Mouse (Mus musculus): ENCODE measurements at regions not wholly inside any gene's neighbourhood (a gene's known extent, or its start where the extent isn't known, plus 50 kb on each side); places are given as distances from the start of the nearest gene placed in this dataset.
"Not testable (repeated sequence)": the region's sequence is repeated elsewhere in the genome, so short reads cannot be mapped to it uniquely, and the experiment has no call there.

DNA sequence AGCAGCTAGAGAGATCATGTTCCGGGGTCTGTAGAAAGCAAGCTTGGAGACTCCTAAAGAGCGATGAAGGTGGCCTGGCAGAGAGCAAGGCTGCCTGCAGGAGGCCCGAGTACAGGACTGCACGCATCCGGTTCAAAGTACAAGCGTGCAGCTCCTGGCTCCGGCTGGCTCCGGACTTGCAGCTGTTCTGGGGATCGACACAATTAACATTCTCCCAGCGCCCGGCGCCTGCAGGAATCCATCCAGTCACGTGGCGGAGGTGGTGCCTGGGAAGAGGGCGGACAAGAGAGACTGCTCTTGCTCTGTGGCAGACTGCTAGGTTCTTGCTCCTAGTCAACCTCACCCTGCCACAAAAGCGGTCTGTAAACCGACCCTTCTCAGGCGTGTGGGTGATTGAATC lies 86.9 kb downstream of the Bdh1 start:
- no peak for ATAC-seq (replicated peaks; ENCODE audit: low FRiP score, poor library complexity, severe bottlenecking)

DNA sequence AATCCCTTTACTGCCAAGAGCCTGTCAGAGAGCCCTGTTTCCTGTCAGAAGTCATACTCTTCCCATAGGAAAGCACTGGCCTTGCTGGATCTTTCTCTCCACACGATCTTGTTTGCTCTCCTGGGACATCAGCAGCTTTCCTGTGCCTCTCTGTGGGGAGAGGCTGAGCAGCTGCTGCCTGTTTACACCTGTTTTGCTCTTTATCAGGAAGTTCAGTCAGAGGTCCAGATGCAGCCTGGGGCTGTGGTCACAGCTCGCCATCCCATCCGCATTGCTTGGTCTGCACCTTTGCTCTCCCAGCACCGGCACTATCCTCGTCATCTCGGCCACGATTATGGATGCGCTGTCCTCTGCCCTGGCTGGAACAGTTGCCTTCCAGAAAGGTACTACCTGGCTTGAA lies 88.0 kb downstream of the Bdh1 start:
- ATAC-seq (replicated peaks; ENCODE audit: low FRiP score, poor library complexity, severe bottlenecking) = no peak

DNA sequence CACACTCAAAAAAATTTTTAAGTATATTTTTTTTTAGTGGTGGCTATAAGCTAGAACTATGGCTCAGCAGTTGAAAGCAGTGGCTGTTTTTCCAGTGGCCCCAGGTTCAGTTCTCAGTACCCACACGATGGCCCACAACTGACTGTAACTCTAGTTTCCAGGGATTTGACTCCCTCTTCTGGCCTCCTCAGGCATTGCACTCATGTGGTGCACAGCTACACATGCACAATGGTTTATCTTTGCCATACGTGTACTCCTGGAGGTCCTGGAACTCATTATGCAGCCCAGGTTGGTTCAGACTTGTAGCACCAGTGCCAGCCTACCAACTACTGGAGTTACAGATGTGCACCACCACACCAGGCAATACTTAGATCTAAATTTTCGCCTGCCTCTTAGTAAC lies 96.7 kb downstream of the Bdh1 start:
- no peak for ATAC-seq (replicated peaks; ENCODE audit: low FRiP score, poor library complexity, severe bottlenecking)

DNA sequence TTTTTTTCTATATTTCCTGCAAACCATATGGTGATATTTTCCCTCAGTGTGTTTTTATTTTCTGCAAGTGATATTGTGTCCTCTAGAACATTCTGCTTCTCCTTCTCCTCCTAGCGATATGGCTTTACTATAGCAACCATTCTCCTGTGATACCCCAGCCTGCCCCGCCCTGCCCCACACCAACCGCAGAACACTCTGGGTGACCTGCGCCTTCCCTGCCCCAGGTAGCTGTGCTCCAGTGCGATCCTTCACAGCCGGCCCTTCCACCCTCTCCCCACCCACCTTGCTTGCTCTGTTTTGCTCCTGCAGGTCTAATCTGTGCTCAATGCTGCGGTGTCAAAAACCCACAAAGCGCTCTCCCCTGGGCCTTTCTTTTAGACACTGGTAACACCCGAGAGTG lies 98.0 kb downstream of the Bdh1 start:
- ATAC-seq (replicated peaks; ENCODE audit: low FRiP score, poor library complexity, severe bottlenecking) = no peak

DNA sequence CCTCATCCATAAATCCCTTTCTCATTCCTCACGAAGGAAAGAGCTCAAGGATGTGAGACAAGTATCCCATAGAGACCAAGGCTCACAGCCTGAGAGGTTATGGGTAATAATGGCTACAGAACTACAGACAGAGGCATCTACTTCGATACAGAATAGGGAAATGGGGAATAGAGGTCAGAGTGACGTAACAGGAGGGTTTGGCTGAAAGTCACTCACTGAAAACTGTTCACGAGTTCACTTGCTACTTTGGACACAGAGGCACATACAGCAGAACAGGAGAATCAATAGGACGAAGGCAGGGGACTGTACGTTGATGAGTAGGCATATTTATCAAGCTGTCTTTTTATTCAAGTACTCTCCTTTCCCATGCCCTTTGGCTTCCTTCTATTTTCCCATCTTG lies 99.7 kb downstream of the Bdh1 start:
- no peak for ATAC-seq (replicated peaks; ENCODE audit: low FRiP score, poor library complexity, severe bottlenecking)

DNA sequence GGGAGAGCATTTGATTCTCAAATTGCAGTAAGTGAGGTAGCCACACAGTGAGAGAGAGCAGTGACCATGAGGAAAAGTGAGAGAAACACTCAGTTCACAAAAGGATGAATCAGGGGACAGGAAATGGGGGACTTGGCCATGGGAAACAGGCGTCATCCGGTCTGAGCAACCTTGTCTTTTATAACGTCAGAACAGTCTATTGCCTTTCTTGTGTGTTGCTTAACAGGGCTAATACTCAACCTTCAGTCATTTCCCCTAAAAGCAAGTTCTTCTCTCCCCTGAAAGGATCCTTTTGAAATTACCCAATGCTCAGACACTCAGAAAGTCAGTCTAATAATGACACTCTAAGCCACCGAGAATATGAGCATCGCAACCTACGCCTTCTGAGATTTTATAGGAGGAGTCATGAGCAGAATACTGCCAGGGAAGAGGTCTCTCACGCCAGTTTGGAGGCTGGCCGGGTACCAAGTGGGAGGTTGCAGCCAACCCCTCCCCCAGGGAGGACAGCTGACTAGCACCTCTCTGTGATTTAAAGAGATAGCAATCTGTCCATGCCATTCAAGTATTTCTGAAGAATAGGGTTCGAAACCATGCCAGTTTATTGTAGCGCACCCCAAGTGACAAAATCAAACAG lies 104.7 kb downstream of the Bdh1 start:
- ATAC-seq (replicated peaks; ENCODE audit: low FRiP score, poor library complexity, severe bottlenecking) = no peak

DNA sequence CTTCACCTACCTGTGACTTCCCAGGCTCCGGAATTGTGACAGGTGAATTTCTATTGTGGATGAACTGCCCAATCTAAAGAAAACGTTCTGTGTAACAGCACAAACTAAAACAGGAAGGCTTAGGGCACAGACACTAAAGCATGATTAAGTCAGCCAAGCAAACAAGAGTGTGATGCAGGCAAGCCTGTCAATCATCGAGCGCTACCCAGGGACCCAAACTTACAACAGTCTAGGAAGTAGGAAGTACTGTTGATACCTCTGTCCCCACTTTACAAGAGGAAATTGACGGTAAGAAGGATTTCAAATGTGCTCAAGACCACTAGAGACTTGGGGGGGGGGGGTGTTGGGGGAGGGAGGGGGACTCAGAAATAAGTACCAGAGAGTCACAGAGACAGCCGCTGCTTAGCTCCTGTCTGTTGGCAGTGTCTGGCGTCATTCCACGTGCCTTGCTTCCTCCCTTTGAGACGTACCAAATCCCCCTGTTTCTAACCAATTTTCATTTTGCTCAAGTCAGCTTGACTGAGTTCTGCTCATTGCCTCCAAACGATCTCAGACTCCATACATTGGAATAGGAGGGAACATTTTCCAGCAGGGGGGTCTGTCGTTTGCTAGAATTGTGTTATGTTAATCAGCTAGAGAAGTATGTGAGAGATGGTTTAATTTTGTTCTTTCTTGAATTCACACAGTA lies 106.7 kb downstream of the Bdh1 start:
- no peak for ATAC-seq (replicated peaks; ENCODE audit: low FRiP score, poor library complexity, severe bottlenecking)

DNA sequence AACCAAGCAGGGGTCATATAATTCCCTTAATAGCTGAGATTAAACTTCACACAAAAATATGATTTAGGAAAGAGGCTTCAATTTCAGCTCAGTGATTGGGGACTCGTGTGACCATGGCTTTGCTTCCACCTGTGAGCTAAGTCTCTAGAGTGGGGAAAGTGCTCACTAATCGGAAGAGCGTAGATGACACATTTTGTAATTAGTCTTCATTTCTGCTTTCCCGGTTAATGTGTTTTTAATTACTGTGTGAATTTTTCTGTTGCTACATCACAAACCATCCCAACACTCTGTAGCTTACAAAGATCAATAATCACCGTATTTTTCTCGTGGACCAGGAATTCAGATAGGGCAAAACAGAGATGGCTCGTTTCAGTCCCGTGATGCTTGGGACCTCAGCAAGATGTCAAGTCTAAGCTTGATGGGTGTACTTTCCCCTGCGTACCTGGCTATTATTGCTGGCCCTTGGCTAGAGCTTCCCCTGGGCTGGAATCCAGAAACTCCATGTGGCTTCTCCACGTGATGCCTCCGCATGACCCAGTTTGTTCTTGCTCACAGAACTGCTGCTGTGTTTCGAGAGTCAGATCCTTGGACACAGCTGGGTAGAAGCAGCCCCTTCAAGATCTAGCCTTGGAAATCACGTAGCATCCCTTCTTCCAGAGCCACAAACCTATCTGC lies 107.3 kb downstream of the Bdh1 start:
- ATAC-seq (replicated peaks; ENCODE audit: low FRiP score, poor library complexity, severe bottlenecking) = no peak

DNA sequence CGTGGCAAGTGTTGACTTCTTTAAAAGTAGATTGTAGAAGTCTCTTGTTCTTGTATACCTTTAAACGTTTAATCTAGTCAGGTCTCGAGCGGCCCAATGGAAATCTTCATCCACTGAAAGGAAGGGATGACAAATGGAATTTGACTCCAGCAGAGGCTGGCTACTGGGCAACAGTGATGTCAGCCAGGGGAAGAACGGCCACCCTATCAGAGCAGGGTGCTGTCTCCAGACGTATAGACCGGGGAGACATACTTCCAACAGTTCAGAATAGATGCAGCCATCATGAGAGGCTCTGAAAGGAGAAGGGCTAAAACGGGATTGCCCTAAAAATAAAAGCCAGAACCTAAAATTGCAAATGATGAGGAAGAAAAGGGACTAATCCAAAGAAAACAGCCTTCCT lies 108.0 kb downstream of the Bdh1 start:
- ATAC-seq (replicated peaks; ENCODE audit: low FRiP score, poor library complexity, severe bottlenecking) = no peak

DNA sequence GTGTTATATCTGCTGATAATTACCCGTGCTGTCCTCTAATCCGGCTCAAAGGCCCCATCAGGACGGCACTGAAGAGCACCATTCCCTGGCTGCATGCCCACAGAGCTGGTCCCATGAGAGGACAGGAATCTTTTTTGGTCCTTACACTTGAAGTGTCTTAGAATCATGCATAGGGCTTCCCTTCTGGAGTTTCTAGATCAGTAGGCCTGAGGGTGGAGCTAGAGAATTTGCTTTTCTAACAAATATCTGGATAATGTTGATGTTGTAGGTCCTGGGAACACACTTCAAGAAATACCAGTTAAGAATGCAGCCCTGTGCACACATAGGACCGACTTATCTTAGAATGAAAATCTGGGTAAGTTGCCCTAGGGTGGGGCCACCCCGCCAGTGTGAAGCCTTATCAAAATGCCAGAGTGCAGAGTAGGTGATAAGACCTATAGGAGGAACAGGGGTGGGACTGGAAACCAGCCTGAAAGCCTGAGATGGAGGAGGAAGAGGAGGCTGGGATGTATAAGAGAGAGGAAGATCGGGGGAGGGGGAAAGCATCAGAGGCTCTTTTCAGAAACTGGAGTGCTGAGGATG lies 111.2 kb downstream of the Bdh1 start:
- peak; percentile 34; the same call in 1 of the 2 replicates for ATAC-seq (replicated peaks; ENCODE audit: low FRiP score, poor library complexity, severe bottlenecking)

DNA sequence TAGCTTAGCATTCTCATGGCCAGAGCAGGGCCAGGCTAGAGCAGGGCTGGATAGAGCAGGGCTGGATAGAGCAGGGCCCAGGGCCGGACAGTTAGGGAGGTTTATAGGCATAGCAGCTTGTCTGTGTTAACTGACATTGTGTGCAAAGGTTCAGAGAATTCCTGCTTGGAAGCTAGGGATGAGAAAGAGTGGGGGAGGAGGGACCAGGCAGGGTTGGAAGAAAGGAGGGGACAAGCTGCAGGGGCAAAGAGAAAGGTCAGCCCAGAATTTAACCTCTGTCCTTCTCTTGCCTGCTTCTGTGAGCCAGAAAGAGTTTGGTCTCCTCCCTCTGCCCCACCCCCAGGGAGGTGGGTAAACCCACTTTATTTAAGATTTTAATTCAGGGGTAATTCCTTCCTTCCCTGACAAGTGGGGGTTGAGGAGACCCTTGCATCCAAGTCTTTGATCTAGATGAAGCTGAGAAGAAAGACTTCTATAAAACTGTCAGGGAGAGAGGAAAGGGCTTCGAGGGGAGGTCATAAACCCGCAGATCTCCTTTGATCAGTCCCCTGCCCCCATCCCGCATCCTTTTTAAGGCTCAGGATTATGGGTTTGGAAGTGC lies 112.9 kb downstream of the Bdh1 start:
- no peak for ATAC-seq (replicated peaks; ENCODE audit: low FRiP score, poor library complexity, severe bottlenecking)

DNA sequence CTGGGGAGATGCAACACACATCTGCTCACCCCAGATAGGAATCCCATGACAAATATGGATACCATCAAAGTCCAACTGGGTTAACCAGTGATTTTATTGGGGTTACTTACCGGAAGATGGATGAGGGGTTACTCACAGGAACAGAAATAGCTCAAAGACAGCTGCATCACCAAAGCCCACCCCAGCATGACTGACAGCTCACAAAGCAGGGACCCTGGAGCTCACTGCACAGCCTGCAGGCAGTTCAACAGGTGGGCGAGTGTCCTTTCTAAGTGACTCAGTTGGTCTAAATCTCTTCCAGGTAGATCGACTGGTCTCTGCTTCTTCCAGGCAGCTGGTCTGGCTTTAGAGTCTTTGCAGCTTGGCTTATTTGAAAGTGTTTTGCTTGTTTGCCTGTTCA lies 114.2 kb downstream of the Bdh1 start:
- no peak for ATAC-seq (replicated peaks; ENCODE audit: low FRiP score, poor library complexity, severe bottlenecking)

DNA sequence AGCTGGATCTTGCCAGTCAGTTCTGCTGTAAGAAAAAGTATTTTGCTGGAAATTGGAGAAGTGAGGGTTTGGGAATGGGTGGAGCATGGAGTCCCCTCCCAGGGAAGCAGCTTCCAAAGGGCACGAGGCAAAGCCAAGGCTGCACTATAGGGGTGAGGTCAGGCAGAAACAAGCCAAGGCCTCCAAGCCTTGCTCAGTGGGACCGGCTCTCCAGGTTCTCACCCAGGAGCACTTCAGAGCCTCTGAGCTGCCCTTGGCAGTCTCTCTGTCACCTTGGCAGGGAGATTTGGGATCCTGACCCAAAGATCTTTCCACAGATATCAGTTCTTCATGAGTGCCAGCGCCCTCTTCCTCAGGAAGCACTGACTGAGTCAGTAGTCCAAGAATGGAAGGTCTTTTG lies 116.5 kb downstream of the Bdh1 start:
- ATAC-seq (replicated peaks; ENCODE audit: low FRiP score, poor library complexity, severe bottlenecking) = no peak

DNA sequence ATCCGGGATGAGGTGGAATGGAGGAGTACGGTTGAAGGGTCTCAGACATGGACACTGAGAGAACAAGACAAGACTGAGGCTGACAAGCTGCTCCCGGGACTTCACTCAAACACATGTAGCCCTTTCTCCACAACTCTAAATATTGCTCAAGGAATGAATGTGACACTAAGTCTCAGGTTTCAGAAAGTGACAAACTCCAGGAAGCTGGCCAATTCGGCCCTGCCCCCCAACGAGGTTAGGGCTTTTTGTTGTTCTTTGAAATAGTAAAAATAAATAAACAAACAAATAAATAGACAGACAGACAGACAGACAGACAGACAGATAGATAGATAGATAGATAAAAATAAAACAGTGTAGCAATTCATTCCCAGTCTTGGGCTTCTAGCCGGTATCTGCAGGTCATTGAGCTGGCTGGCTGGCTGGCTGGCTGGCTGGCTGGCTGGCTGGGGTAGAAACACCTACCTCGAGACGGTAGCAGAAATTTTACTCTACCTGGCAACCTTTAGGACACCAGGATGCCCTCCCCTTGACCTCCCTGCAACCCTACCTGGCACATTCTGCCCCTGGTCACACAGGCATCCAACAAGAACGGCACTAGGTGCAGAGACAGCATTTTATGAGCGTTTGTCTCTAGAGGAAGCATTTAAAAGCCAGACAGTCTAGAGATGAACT lies 119.6 kb upstream of the Dlg1 start:
- no peak for ATAC-seq (replicated peaks; ENCODE audit: low FRiP score, poor library complexity, severe bottlenecking)

DNA sequence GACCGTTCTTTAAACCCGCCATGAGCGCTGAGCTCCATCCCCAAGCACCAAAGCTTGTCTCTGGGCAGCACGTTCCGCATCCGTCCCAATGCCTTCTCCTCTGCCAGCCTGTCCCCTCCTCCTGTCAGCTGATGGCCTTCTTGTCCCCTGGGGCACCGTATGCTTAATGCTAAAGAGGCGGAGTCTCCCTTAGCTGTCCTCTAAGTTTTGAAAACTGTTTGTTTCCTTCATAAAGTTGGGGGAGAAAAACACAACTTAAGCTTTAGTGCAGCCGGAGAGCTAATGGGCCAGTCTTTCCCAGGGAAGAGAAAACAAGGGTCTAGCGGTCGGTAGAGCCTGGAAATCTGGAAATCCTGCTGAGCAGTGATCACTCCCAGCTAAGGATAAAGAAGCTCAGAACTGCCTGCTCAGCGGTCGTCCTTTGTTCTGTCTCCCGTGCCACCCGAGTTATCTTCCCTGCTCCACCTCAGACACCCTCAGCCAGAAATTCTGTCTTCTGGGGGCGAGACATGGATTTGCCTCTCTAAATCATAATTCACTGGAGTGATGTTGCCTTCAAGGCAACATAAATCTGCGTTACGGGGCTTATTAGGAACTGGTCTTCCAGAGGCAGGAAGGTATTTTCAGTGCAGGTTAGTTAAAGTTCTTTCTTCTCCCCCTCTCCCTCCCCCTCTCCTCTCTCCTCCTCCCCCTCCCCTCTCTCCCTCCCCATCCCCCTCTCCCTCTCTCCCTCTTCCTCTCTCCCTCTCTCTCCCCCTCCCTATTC lies 117.0 kb upstream of the Dlg1 start:
- ATAC-seq (replicated peaks; ENCODE audit: low FRiP score, poor library complexity, severe bottlenecking) = no peak

DNA sequence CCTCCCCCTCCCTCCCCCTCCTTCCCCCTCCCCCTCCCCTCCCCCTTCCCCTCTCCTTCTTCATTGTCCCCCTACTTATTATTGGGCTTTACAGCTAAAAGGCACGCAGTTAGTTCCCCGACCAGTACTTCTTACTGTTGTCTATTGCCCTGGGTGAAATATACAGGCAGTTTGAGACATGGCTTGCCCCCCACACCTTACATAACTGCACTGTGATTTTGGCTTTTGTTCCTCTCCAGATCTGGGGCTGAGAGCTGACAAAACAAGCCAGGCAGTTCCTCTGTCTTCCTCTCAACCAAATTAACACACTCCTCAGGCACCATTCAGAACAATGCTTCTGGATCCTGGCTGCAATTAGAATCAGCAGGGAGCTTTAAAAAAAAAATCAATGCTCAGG lies 116.4 kb upstream of the Dlg1 start:
- no peak for ATAC-seq (replicated peaks; ENCODE audit: low FRiP score, poor library complexity, severe bottlenecking)

DNA sequence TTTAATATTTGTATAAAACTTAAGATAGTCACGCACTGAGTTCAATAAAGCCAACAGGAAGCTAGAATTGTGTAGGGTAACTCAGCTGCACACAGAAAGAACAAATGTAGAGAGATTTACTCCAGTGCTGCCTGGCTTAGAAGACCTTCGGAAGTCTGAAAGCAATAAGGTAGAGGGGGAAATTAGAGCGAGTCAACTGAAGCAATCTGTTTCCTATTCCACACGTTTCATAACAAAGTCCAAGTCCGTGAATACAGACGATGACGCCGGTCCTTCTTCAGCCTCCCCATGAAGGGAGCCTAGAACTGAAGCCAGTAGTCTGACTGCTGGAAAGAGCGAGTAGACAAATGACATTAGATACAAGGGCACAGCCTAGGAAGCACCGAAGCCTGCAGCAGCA lies 115.9 kb upstream of the Dlg1 start:
- no peak for ATAC-seq (replicated peaks; ENCODE audit: low FRiP score, poor library complexity, severe bottlenecking)

DNA sequence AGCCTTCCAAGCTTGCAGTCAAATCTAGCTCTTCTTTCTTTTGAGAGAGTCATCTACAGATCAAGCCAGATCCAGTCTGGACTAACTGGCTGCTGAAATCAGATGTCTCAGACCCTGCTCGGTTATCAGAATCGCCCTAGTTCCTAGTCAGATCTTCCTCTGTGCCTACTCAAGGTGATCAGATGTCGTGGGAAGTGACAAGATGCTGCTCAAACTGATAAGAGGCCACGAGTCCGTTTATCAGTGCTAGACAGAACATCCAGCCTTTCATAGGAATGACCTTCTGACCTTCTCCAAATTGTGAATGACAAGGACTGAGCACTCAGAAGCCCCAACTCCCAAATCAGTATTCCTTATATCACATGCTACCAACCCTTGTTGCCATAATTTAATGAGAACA lies 113.3 kb upstream of the Dlg1 start:
- no peak for ATAC-seq (replicated peaks; ENCODE audit: low FRiP score, poor library complexity, severe bottlenecking)

DNA sequence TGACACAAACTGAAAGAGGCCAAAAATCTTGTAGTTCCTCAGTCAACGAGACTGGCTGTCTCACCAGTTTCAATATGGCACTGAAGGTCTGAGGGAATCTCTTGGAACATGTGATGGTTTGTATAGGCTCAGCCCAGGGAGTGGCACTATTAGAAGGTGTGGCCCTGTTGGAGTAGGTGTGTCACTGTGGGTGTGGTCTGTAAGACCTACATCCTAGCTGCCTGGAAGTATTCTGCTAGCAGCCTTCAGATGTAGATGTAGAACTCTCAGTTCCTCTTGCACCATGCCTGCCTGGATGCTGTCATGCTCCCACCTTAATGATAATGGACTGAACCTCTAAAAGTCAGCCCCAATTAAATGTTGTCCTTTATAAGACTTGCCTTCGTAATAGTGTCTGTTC lies 112.7 kb upstream of the Dlg1 start:
- not testable (repeated sequence) for ATAC-seq (replicated peaks; ENCODE audit: low FRiP score, poor library complexity, severe bottlenecking)
